Mouse (Mus musculus) midbrain, embryonic 16.5 days (tissue): ENCODE results near the gene Pyy. TPM values are rescaled to one million over a fixed set of nuclear protein-coding genes. Genes with fewer than 3 reads are reported as not detected.

Source experiments
- ATAC-seq: fragments of 200-750 bp; cut with Nextera tagmentation; 2 replicates; pipeline ENCODE4 v1.8.0; 2017; ENCODE audit warnings: moderate TSS enrichment
- H3K27ac ChIP-seq: fragments of 300-500 bp; sonication (generic); 2 replicates; pipeline ENCODE4 v1.5.1; 2014; ENCODE audit warnings: mild to moderate bottlenecking, low read length, mixed read lengths
- H3K27me3 ChIP-seq: fragments of 300-500 bp; sonication (generic); 2 replicates; pipeline ENCODE4 v1.6.1; 2014; ENCODE audit warnings: low read depth, low read length, mixed read lengths; ENCODE audit not compliant: control insufficient read depth, insufficient read depth
- H3K36me3 ChIP-seq: fragments of 300-500 bp; sonication (generic); 2 replicates; pipeline ENCODE4 v1.6.1; 2014; ENCODE audit warnings: mild to moderate bottlenecking, low read length, moderate library complexity, mixed read lengths; ENCODE audit not compliant: control insufficient read depth, insufficient read depth
- H3K4me1 ChIP-seq: fragments of 300-500 bp; sonication (generic); 2 replicates; pipeline ENCODE4 v1.6.1; 2014; ENCODE audit warnings: mild to moderate bottlenecking, low read length, mixed read lengths; ENCODE audit not compliant: control insufficient read depth, insufficient read depth
- H3K4me2 ChIP-seq: fragments of 300-500 bp; sonication (generic); 2 replicates; pipeline ENCODE4 v1.6.1; 2014; ENCODE audit warnings: mild to moderate bottlenecking, low read length, mixed read lengths
- H3K4me3 ChIP-seq: fragments of 300-500 bp; sonication (generic); 2 replicates; pipeline ENCODE4 v1.5.1; 2014; ENCODE audit warnings: low read depth, mild to moderate bottlenecking, low read length, moderate library complexity, mixed read lengths
- H3K9ac ChIP-seq: fragments of 300-500 bp; sonication (generic); 2 replicates; pipeline ENCODE4 v1.6.1; 2014; ENCODE audit warnings: low read depth, low read length, mixed read lengths
- H3K9me3 ChIP-seq: fragments of 300-500 bp; sonication (generic); replicated peaks from 2 replicates; pipeline ENCODE4 v1.6.1; 2014; ENCODE audit warnings: mild to moderate bottlenecking, low read length, mixed read lengths; ENCODE audit not compliant: control insufficient read depth, poor library complexity, severe bottlenecking
- WGBS: fragments of 180-500 bp; shearing (Covaris S2); extraction: QIAGEN DNeasy Blood & Tissue Kit; methylation state at CpG from one replicate; pipeline ENCODE4 v1.1.7; 2014; 5-methylcytosine and 5-hydroxymethylcytosine counted together
- polyA plus RNA-seq: library from polyadenylated mRNA; unstranded; fragments of >200 nt; fragmentation: Nextera tagmentation; extraction: Ambion mirVana; gene quantifications from 2 replicates; pipeline ENCODE4 v1.2.1, GENCODE M21; 2015

Pyy gene
- polyA plus RNA-seq, 1 experiment from 2014 or later, result not detected

GRCm38 (mm10) chr11:102142355-102142754 lies 34.7 kb upstream of the Pyy start:
- peaks cover 39% of the 10 kb centered on the region for H3K27me3 ChIP-seq
- no peak overlapping the region for H3K9ac ChIP-seq
- H3K9me3 ChIP-seq, result no peaks in the 10 kb centered on the region
- H3K4me3 ChIP-seq, result no peak overlapping the region
- no peak overlapping the region for H3K4me2 ChIP-seq
- no peak for ATAC-seq
- H3K4me1 ChIP-seq, result peaks cover 3% of the 10 kb centered on the region
- no peak overlapping the region for H3K27ac ChIP-seq
- no peaks in the 10 kb centered on the region for H3K36me3 ChIP-seq
- 65% methylated on average over 7 of the region's 7 CpGs for WGBS

GRCm38 (mm10) chr11:102140508-102140907 lies 32.9 kb upstream of the Pyy start:
- H3K27ac ChIP-seq, result no peak overlapping the region
- no peaks in the 10 kb centered on the region for H3K36me3 ChIP-seq
- H3K9me3 ChIP-seq, result no peaks in the 10 kb centered on the region
- H3K27me3 ChIP-seq, result peaks cover 21% of the 10 kb centered on the region
- ATAC-seq, result no peak
- H3K9ac ChIP-seq, result no peak overlapping the region
- peaks cover 1% of the 10 kb centered on the region for H3K4me1 ChIP-seq
- 5% methylated on average over 5 of the region's 5 CpGs for WGBS
- H3K4me3 ChIP-seq, result no peak overlapping the region
- H3K4me2 ChIP-seq, result no peak overlapping the region

- no peak overlapping the region for H3K27ac ChIP-seq
- WGBS, result under 1% methylated on average over 18 of the region's 18 CpGs
- H3K4me3 ChIP-seq, result peak overlapping the region; percentile 15; the same call in 1 of the 2 replicates
- no peaks in the 10 kb centered on the region for H3K9me3 ChIP-seq
- H3K36me3 ChIP-seq, result no peaks in the 10 kb centered on the region
- no peak overlapping the region for H3K9ac ChIP-seq
- H3K27me3 ChIP-seq, result peaks cover 3% of the 10 kb centered on the region; the same call in 1 of the 2 replicates
- peak overlapping the region; percentile 56 for H3K4me2 ChIP-seq
- peaks cover 4% of the 10 kb centered on the region; the same call in 1 of the 2 replicates for H3K4me1 ChIP-seq
- 0 out of 2 replicates have a peak, but pooled peaks have one; percentile 60 for ATAC-seq
These were observed 30.8 kb upstream of the Pyy start for GRCm38 (mm10) chr11:102138447-102138740.

GRCm38 (mm10) chr11:102137625-102138446 lies 30.2 kb upstream of the Pyy start:
- H3K9ac ChIP-seq, result no peak overlapping the region
- H3K27ac ChIP-seq, result no peak overlapping the region
- 47% methylated on average over 13 of the region's 13 CpGs for WGBS
- H3K9me3 ChIP-seq, result no peaks in the 10 kb centered on the region
- peak overlapping the region; percentile 56 for H3K4me2 ChIP-seq
- peaks cover 3% of the 10 kb centered on the region; the same call in 1 of the 2 replicates for H3K27me3 ChIP-seq
- H3K4me3 ChIP-seq, result peak overlapping the region; percentile 15; the same call in 1 of the 2 replicates
- no peaks in the 10 kb centered on the region for H3K36me3 ChIP-seq
- peaks cover 4% of the 10 kb centered on the region; the same call in 1 of the 2 replicates for H3K4me1 ChIP-seq
- no peak for ATAC-seq

GRCm38 (mm10) chr11:102134516-102134915 lies 26.9 kb upstream of the Pyy start:
- no peaks in the 10 kb centered on the region for H3K9me3 ChIP-seq
- H3K4me2 ChIP-seq, result no peak overlapping the region
- ATAC-seq, result no peak
- H3K27ac ChIP-seq, result no peak overlapping the region
- H3K9ac ChIP-seq, result no peak overlapping the region
- H3K4me3 ChIP-seq, result no peak overlapping the region
- H3K4me1 ChIP-seq, result peaks cover 4% of the 10 kb centered on the region; the same call in 1 of the 2 replicates
- WGBS, result 17% methylated on average over 4 of the region's 4 CpGs
- no peaks in the 10 kb centered on the region for H3K36me3 ChIP-seq
- H3K27me3 ChIP-seq, result no peaks in the 10 kb centered on the region; the same call in 1 of the 2 replicates

GRCm38 (mm10) chr11:102117386-102117785 lies 9.8 kb upstream of the Pyy start:
- H3K4me1 ChIP-seq, result no peaks in the 10 kb centered on the region
- 89% methylated on average over 6 of the region's 6 CpGs for WGBS
- H3K4me3 ChIP-seq, result no peak overlapping the region
- no peak overlapping the region for H3K27ac ChIP-seq
- H3K9ac ChIP-seq, result no peak overlapping the region
- no peaks in the 10 kb centered on the region for H3K9me3 ChIP-seq
- ATAC-seq, result no peak
- no peaks in the 10 kb centered on the region for H3K36me3 ChIP-seq
- H3K27me3 ChIP-seq, result no peaks in the 10 kb centered on the region
- no peak overlapping the region for H3K4me2 ChIP-seq

- Histone ChIP-seq H3K9me3 (no peaks in the 10 kb centered on the region), H3K36me3 (no peaks in the 10 kb centered on the region), H3K27ac (no peak overlapping the region), H3K4me3 (no peak overlapping the region), H3K4me1 (no peaks in the 10 kb centered on the region), H3K27me3 (no peaks in the 10 kb centered on the region), H3K4me2 (no peak overlapping the region), H3K9ac (no peak overlapping the region)
- no peak for ATAC-seq
- 83% methylated on average over 8 of the region's 8 CpGs for WGBS
These were observed 8.6 kb upstream of the Pyy start for GRCm38 (mm10) chr11:102116241-102116640.

- no peak for ATAC-seq
- Histone ChIP-seq H3K9me3 (no peaks in the 10 kb centered on the region), H3K27me3 (peaks cover 27% of the 10 kb centered on the region), H3K27ac (no peak overlapping the region), H3K4me3 (no peak overlapping the region), H3K9ac (no peak overlapping the region), H3K4me2 (no peak overlapping the region), H3K4me1 (peaks cover 2% of the 10 kb centered on the region; the same call in 1 of the 2 replicates), H3K36me3 (no peaks in the 10 kb centered on the region)
- 86% methylated on average over 5 of the region's 5 CpGs for WGBS
These were observed 3.9 kb upstream of the Pyy start for GRCm38 (mm10) chr11:102111576-102111975.

- peaks cover 2% of the 10 kb centered on the region; the same call in 1 of the 2 replicates for H3K4me1 ChIP-seq
- peak overlapping the region; percentile 24 for H3K4me2 ChIP-seq
- no peaks in the 10 kb centered on the region for H3K36me3 ChIP-seq
- WGBS, result 3% methylated on average over 21 of the region's 21 CpGs
- H3K9me3 ChIP-seq, result no peaks in the 10 kb centered on the region
- H3K9ac ChIP-seq, result no peak overlapping the region
- ATAC-seq, result no peak
- no peak overlapping the region for H3K4me3 ChIP-seq
- no peak overlapping the region for H3K27ac ChIP-seq
- H3K27me3 ChIP-seq, result peaks cover 48% of the 10 kb centered on the region
These were observed 721 bp downstream of the Pyy start for GRCm38 (mm10) chr11:102106911-102107310.
